Mouse (Mus musculus): ENCODE data around the gene Otop1. TPM values are rescaled to one million over a fixed set of nuclear protein-coding genes. Genes with fewer than 3 reads are reported as not detected.

Otop1 gene
- not detected in 2 replicates for polyA plus RNA-seq (2014; fragmentation: Nextera tagmentation; extraction: Ambion mirVana)

DNA sequence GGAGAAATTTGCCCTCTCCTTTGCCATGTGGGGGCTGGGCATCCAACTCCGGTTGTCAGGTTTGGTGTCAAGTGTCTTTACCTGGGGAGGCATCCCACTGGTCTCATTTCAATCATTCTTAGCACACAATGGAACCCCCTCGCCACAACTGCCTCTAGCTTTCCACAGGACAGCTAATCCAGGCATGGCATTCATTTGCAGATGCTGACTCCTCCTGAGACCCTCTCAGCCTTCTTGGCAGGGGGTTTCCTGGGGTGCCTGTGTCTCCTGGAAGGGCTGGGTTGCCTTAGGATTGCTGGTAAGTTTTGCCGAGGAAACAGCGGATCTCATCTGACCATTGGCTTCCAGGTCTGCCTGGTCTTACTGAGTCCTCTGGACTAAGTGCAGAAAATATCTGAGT lies at the start of gene Otop1:
Gene Otop1 (plus strand): TSS at position 202 of the 400 bp plus-strand sequence.
- H3K4me3 ChIP-seq (ENCODE audit: control insufficient read depth in 1 of 2, insufficient read depth in 1 of 2, low read depth in 1 of 2, low read length in 2 of 2) = peak within 1 kb of the TSS in 1 of 2 experiments; percentile 26; a peak in 2 of 4 replicates
- H3K4me2 ChIP-seq (ENCODE audit: low read length) = peak within 1 kb of the TSS; percentile 53

DNA sequence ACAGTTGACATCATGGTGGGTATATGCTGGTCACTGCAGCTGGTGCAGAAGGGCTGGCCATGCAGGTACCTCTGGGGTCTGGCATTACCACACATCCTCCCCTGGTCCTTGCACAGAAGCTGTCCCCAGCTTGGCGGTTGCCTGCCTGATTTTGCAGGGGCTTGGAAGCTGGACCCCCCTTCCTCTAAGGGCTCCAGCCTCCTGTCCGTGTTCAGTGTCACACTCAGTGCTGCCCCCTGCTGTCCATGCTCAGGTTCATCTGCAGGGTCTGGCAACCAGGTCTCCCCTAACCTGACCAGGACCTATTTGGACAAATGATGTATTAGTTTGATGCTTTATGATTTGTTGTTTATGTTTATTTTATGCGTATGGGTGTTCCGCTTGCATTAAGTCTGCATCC lies 40.4 kb upstream of the Otop1 start:
- no peaks in the 10 kb centered on the region for H3K4me1 ChIP-seq (ENCODE audit: control insufficient read depth in 2 of 2, insufficient read depth in 2 of 2, low read length in 2 of 2)
- peaks cover 47% of the 10 kb centered on the region for H3K36me3 ChIP-seq (ENCODE audit: control insufficient read depth, insufficient read depth, low read length)
- ATAC-seq (ENCODE audit: insufficient number of reproducible peaks, insufficient read depth, low FRiP score, low read depth) = no peak
- 64% methylated on average over 4 of the region's 4 CpGs for WGBS
- no peak overlapping the region for H3K9ac ChIP-seq (ENCODE audit: low read length)
- no peak overlapping the region for H3K27ac ChIP-seq (replicated peaks in 1 of 2; ENCODE audit: control insufficient read depth in 1 of 2, insufficient read depth in 1 of 2, low read depth in 2 of 2, low read length in 2 of 2)
- H3K4me3 ChIP-seq (ENCODE audit: control insufficient read depth in 1 of 2, insufficient read depth in 1 of 2, low read depth in 1 of 2, low read length in 2 of 2) = no peak overlapping the region
- 0 out of 2 replicates have a peak, but pooled peaks cover 4% of the 10 kb centered on the region for H3K9me3 ChIP-seq (ENCODE audit: control insufficient read depth, low read length)
- H3K27me3 ChIP-seq (ENCODE audit: control insufficient read depth, insufficient read depth, low read length) = no peaks in the 10 kb centered on the region
- H3K4me2 ChIP-seq (ENCODE audit: low read length) = no peak overlapping the region

More for the DNA sequence above, at the start of gene Otop1:
- no peak for ATAC-seq (ENCODE audit: insufficient number of reproducible peaks, insufficient read depth, low FRiP score, low read depth)
- 8% methylated on average over 4 of the region's 4 CpGs for WGBS
- no peaks in the 10 kb centered on the region for H3K9me3 ChIP-seq (ENCODE audit: control insufficient read depth, low read length)
- peaks cover 68% of the 10 kb centered on the region for H3K27me3 ChIP-seq (ENCODE audit: control insufficient read depth, insufficient read depth, low read length)
- H3K9ac ChIP-seq (ENCODE audit: low read length) = no peak within 1 kb of the TSS
- peaks cover 8% of the 10 kb centered on the region for H3K36me3 ChIP-seq (ENCODE audit: control insufficient read depth, insufficient read depth, low read length)
- no peak within 1 kb of the TSS for H3K27ac ChIP-seq (replicated peaks in 1 of 2; ENCODE audit: control insufficient read depth in 1 of 2, insufficient read depth in 1 of 2, low read depth in 2 of 2, low read length in 2 of 2)
- H3K4me1 ChIP-seq (ENCODE audit: control insufficient read depth in 2 of 2, insufficient read depth in 2 of 2, low read length in 2 of 2) = peaks cover 2 to 11% of the 10 kb centered on the region in 2 experiments; a peak in 1 of 4 replicates

DNA sequence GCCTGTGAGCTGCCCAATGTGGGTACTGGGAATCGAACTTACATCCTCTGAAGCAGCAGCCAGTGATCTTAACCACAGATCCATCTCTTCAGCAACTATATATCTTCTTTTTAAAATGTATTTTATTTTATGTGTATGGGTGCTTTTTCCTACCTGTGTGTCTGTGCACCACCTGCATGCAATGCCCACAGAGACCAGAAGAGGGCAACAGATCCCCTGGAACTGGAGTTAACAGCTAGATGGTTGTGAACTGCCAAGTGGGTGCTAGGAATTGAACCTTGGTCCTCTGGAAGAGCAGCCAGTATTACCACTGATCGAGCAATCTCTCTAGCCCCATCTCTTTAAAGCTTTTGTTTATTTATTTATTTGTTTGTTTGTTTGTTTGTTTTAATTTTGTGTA lies 39.1 kb upstream of the Otop1 start:
- ATAC-seq (ENCODE audit: insufficient number of reproducible peaks, insufficient read depth, low FRiP score, low read depth) = no peak
- 87% methylated on average over 2 of the region's 2 CpGs for WGBS
- no peak overlapping the region for H3K27ac ChIP-seq (replicated peaks in 1 of 2; ENCODE audit: control insufficient read depth in 1 of 2, insufficient read depth in 1 of 2, low read depth in 2 of 2, low read length in 2 of 2)

DNA sequence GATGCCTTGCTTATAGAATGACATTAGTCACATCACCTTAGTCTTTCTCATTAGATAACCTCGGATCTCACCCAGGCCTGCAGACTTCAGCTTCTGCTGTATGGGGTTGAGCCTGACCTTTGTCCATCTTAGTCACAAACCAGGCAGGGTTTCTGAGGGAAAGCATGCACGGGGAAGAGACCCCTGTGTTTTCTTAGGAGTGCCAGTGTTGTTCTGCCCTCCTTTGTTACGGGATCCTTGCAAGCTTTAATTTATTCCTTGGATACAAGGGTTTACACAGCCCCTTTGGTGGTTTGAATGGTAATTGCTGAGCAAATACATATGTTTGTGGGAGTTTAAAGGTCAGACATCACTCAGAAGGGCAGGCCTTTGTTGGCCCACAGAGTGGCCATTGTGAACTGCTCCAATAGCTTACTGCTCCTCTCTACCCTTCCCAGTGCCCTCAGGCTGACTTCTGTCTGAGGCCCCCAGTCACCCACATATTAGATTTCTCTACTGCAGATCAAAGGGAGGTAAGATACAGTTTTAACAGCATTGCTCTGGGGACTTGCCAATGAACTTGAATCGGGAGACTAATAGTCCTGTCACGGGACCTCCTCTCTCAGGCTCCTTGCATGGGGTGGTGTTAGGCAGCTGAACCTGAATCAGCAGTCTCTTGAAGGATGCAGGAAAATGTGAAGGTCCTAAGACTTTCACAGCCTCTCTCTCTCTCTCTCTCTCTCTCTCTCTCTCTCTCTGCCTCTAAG lies 34.9 kb upstream of the Otop1 start:
- H3K4me3 ChIP-seq (ENCODE audit: control insufficient read depth in 1 of 2, insufficient read depth in 1 of 2, low read depth in 1 of 2, low read length in 2 of 2) = no peak overlapping the region
- no peak for ATAC-seq (ENCODE audit: insufficient number of reproducible peaks, insufficient read depth, low FRiP score, low read depth)

More for the DNA sequence above, 39.1 kb upstream of the Otop1 start:
- Histone ChIP-seq H3K4me2 (ENCODE audit: low read length) (no peak overlapping the region), H3K9me3 (ENCODE audit: control insufficient read depth, low read length) (0 out of 2 replicates have a peak, but pooled peaks cover 4% of the 10 kb centered on the region), H3K4me1 (ENCODE audit: control insufficient read depth in 2 of 2, insufficient read depth in 2 of 2, low read length in 2 of 2) (no peaks in the 10 kb centered on the region), H3K4me3 (ENCODE audit: control insufficient read depth in 1 of 2, insufficient read depth in 1 of 2, low read depth in 1 of 2, low read length in 2 of 2) (no peak overlapping the region), H3K9ac (ENCODE audit: low read length) (no peak overlapping the region), H3K36me3 (ENCODE audit: control insufficient read depth, insufficient read depth, low read length) (peaks cover 35% of the 10 kb centered on the region), H3K27me3 (ENCODE audit: control insufficient read depth, insufficient read depth, low read length) (no peaks in the 10 kb centered on the region)

DNA sequence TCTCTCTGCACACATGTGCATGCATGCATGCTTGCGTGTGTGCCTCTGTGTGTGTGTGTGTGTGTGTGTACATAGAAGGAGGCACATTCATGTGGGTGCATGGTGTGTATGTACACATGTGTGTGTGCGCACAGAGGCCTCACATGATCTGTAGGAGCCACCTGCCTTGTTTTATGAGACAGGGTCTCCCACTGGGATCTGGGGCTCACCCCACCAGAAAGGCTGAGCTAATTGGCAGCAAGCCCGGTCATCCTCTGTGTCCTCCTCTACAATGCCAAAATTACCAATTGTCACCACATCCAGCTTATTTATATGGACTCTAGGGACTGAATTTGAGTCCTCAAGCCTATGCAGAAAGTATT lies 34.3 kb upstream of the Otop1 start:
- no peak for ATAC-seq (ENCODE audit: insufficient number of reproducible peaks, insufficient read depth, low FRiP score, low read depth)
- Histone ChIP-seq H3K4me1 (ENCODE audit: control insufficient read depth in 2 of 2, insufficient read depth in 2 of 2, low read length in 2 of 2) (no peaks in the 10 kb centered on the region), H3K4me3 (ENCODE audit: control insufficient read depth in 1 of 2, insufficient read depth in 1 of 2, low read depth in 1 of 2, low read length in 2 of 2) (no peak overlapping the region), H3K36me3 (ENCODE audit: control insufficient read depth, insufficient read depth, low read length) (no peaks in the 10 kb centered on the region), H3K9ac (ENCODE audit: low read length) (no peak overlapping the region), H3K27me3 (ENCODE audit: control insufficient read depth, insufficient read depth, low read length) (no peaks in the 10 kb centered on the region), H3K9me3 (ENCODE audit: control insufficient read depth, low read length) (0 out of 2 replicates have a peak, but pooled peaks cover 4% of the 10 kb centered on the region), H3K27ac (replicated peaks in 1 of 2; ENCODE audit: control insufficient read depth in 1 of 2, insufficient read depth in 1 of 2, low read depth in 2 of 2, low read length in 2 of 2) (no peak overlapping the region), H3K4me2 (ENCODE audit: low read length) (no peak overlapping the region)
- 86% methylated on average over 3 of the region's 3 CpGs for WGBS

More for the DNA sequence above, 34.9 kb upstream of the Otop1 start:
- no peak overlapping the region for H3K9ac ChIP-seq (ENCODE audit: low read length)
- H3K4me1 ChIP-seq (ENCODE audit: control insufficient read depth in 2 of 2, insufficient read depth in 2 of 2, low read length in 2 of 2) = no peaks in the 10 kb centered on the region
- WGBS = 66% methylated on average over 5 of the region's 5 CpGs
- H3K4me2 ChIP-seq (ENCODE audit: low read length) = no peak overlapping the region
- H3K27ac ChIP-seq (replicated peaks in 1 of 2; ENCODE audit: control insufficient read depth in 1 of 2, insufficient read depth in 1 of 2, low read depth in 2 of 2, low read length in 2 of 2) = no peak overlapping the region
- no peaks in the 10 kb centered on the region for H3K36me3 ChIP-seq (ENCODE audit: control insufficient read depth, insufficient read depth, low read length)
- no peaks in the 10 kb centered on the region for H3K27me3 ChIP-seq (ENCODE audit: control insufficient read depth, insufficient read depth, low read length)
- H3K9me3 ChIP-seq (ENCODE audit: control insufficient read depth, low read length) = 0 out of 2 replicates have a peak, but pooled peaks cover 4% of the 10 kb centered on the region

DNA sequence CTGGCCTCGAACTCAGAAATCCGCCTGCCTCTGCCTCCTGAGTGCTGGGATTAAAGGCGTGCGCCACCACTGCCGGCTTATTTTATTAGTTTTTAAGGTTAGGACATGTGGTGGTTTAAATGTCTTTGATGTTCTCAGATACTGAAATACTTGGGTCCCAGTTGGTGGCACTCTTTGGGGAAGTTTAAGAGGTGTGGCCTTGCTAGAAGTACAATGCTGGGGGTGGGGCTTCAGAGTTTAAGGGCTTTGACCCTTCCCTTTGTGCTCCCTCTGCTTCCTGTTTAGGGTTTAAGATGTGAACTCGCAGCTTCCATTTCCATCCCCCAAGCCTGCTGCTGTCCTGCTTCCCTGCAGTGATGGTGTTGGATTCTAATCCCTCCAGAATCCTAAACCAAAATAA lies 33.8 kb upstream of the Otop1 start:
- H3K4me1 ChIP-seq (ENCODE audit: control insufficient read depth in 2 of 2, insufficient read depth in 2 of 2, low read length in 2 of 2) = no peaks in the 10 kb centered on the region
- H3K9ac ChIP-seq (ENCODE audit: low read length) = no peak overlapping the region
- H3K36me3 ChIP-seq (ENCODE audit: control insufficient read depth, insufficient read depth, low read length) = no peaks in the 10 kb centered on the region
- no peak overlapping the region for H3K4me2 ChIP-seq (ENCODE audit: low read length)
- 64% methylated on average over 5 of the region's 6 CpGs for WGBS
- no peak overlapping the region for H3K4me3 ChIP-seq (ENCODE audit: control insufficient read depth in 1 of 2, insufficient read depth in 1 of 2, low read depth in 1 of 2, low read length in 2 of 2)
- no peak for ATAC-seq (ENCODE audit: insufficient number of reproducible peaks, insufficient read depth, low FRiP score, low read depth)
- no peaks in the 10 kb centered on the region for H3K9me3 ChIP-seq (ENCODE audit: control insufficient read depth, low read length)
- H3K27me3 ChIP-seq (ENCODE audit: control insufficient read depth, insufficient read depth, low read length) = no peaks in the 10 kb centered on the region
- no peak overlapping the region for H3K27ac ChIP-seq (replicated peaks in 1 of 2; ENCODE audit: control insufficient read depth in 1 of 2, insufficient read depth in 1 of 2, low read depth in 2 of 2, low read length in 2 of 2)

DNA sequence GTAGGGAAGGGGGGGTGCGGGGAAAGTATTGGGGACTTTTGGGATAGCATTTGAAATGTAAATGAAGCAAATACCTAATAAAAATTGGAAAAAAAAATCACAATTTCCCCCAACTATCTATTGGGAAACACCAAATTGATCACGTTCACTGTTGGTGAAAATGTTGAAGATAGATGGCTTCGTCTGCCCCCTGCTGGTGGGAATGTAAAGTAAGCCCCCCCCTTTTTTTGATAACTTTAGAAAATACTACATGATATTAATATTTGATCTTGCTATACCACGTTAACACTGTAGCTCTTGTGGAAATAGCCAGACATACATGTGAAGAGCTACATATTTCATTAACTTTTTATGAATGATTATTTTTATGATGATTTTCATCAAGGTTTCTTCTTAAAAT lies 20.6 kb upstream of the Otop1 start:
- 51% methylated on average over 4 of the region's 4 CpGs for WGBS
- H3K9ac ChIP-seq (ENCODE audit: low read length) = no peak overlapping the region
- H3K4me3 ChIP-seq (ENCODE audit: control insufficient read depth in 1 of 2, insufficient read depth in 1 of 2, low read depth in 1 of 2, low read length in 2 of 2) = no peak overlapping the region
- H3K36me3 ChIP-seq (ENCODE audit: control insufficient read depth, insufficient read depth, low read length) = no peaks in the 10 kb centered on the region
- no peaks in the 10 kb centered on the region for H3K27me3 ChIP-seq (ENCODE audit: control insufficient read depth, insufficient read depth, low read length)
- H3K4me2 ChIP-seq (ENCODE audit: low read length) = no peak overlapping the region
- 0 out of 4 replicates have a peak overlapping the region, but pooled peaks of 1 of the 2 experiments have one; percentile 24 for H3K27ac ChIP-seq (replicated peaks in 1 of 2; ENCODE audit: control insufficient read depth in 1 of 2, insufficient read depth in 1 of 2, low read depth in 2 of 2, low read length in 2 of 2)
- no peaks in the 10 kb centered on the region for H3K9me3 ChIP-seq (ENCODE audit: control insufficient read depth, low read length)
- no peaks in the 10 kb centered on the region for H3K4me1 ChIP-seq (ENCODE audit: control insufficient read depth in 2 of 2, insufficient read depth in 2 of 2, low read length in 2 of 2)
- ATAC-seq (ENCODE audit: insufficient number of reproducible peaks, insufficient read depth, low FRiP score, low read depth) = no peak
